9 mouse cellular contexts compared by ENCODE assay signal in genomic region chr12:83213879-83214341, GRCm38 (mm10).
A peak's percentile ranks its signal among the peaks of the same experiment; 100 is the strongest.
DNase-seq lines count a peak whose midpoint lies in the region; ATAC-seq and TF ChIP-seq lines count a peak whose summit lies in the region.
"Had no signal": no experiment of that assay in that cellular context is flagged by ENCODE, and none has a peak within 500 bp of the region (broad histone marks: within the 10 kb centered on the region; RNA-seq: fewer than 3 reads in every experiment).

No protein-coding gene starts in this region.

- no peak for TF ChIP-seq EP300 in lung, postnatal 0 days (IDR thresholded peaks at IDR 0.05)

- no peak for ATAC-seq in kidney, embryonic 14.5 days (ENCODE audit: low FRiP score, low TSS enrichment)
- ATAC-seq in hindbrain, embryonic 16.5 days, result peak; percentile 84
- ATAC-seq in lung, postnatal 0 days, result no peak

- no peak overlapping the region for H3K4me3 ChIP-seq in kidney, embryonic 14.5 days (ENCODE audit: low read length)
- no peak overlapping the region for H3K4me3 ChIP-seq in hindbrain, embryonic 16.5 days (ENCODE audit: low read length)
- no peak overlapping the region for H3K4me3 ChIP-seq in lung, postnatal 0 days (ENCODE audit: low read depth, low read length)

- no peaks in the 10 kb centered on the region for H3K9me3 ChIP-seq in kidney, embryonic 14.5 days (ENCODE audit: control insufficient read depth, low read length)
- H3K9me3 ChIP-seq in hindbrain, embryonic 16.5 days (ENCODE audit: control insufficient read depth, low read length), result no peaks in the 10 kb centered on the region
- H3K9me3 ChIP-seq in lung, postnatal 0 days (ENCODE audit: low read length), result no peaks in the 10 kb centered on the region

- TF ChIP-seq CTCF in lung, postnatal 0 days (IDR thresholded peaks at IDR 0.05), result no peak

- H3K36me3 ChIP-seq in kidney, embryonic 14.5 days (ENCODE audit: control insufficient read depth, insufficient read depth, low read length), result no peaks in the 10 kb centered on the region
- H3K36me3 ChIP-seq in hindbrain, embryonic 16.5 days (ENCODE audit: control insufficient read depth, insufficient read depth, low read length), result no peaks in the 10 kb centered on the region
- no peaks in the 10 kb centered on the region for H3K36me3 ChIP-seq in lung, postnatal 0 days (ENCODE audit: insufficient read depth, low read length)

- H3K27me3 ChIP-seq in kidney, embryonic 14.5 days (ENCODE audit: control insufficient read depth, insufficient read depth, low read length), result no peaks in the 10 kb centered on the region
- H3K27me3 ChIP-seq in hindbrain, embryonic 16.5 days (replicated peaks; ENCODE audit: control insufficient read depth, insufficient read depth, low read length), result no peaks in the 10 kb centered on the region
- no peaks in the 10 kb centered on the region for H3K27me3 ChIP-seq in lung, postnatal 0 days (replicated peaks; ENCODE audit: insufficient read depth, low read length)

- no peak for DNase-seq in kidney, postnatal 36 days
- DNase-seq in brain, adult 2 months (ENCODE audit: low read depth, low spot score), result peak; percentile 47
- DNase-seq in cerebellum, adult 9-10 months, result peak; percentile 66
- DNase-seq in T-cell, adult 2 months (ENCODE audit: low spot score), result no peak
- no peak for DNase-seq in lung, postnatal 0 days (ENCODE audit: low spot score)
- DNase-seq in layer of hippocampus, postnatal 25 days (ENCODE audit: extremely low spot score in 1 of 2, low spot score in 1 of 2), result no peak
- DNase-seq: thymus, postnatal 14 days had no signal

- H3K9ac ChIP-seq in kidney, embryonic 14.5 days (ENCODE audit: low read depth, low read length), result peak overlapping the region; percentile 4; the same call in 1 of the 2 replicates
- H3K9ac ChIP-seq in hindbrain, embryonic 16.5 days (ENCODE audit: low read depth, low read length), result no peak overlapping the region
- H3K9ac ChIP-seq in lung, postnatal 0 days (replicated peaks; ENCODE audit: low read depth), result no peak overlapping the region

- H3K27ac ChIP-seq in kidney, embryonic 14.5 days (ENCODE audit: low read depth, low read length), result no peak overlapping the region
- H3K27ac ChIP-seq in hindbrain, embryonic 16.5 days (ENCODE audit: low read depth, low read length), result no peak overlapping the region
- no peak overlapping the region for H3K27ac ChIP-seq in lung, postnatal 0 days (ENCODE audit: low read length)

- H3K4me2 ChIP-seq in kidney, embryonic 14.5 days (replicated peaks; ENCODE audit: low read depth, low read length), result no peak overlapping the region
- H3K4me2 ChIP-seq in hindbrain, embryonic 16.5 days (ENCODE audit: low read length), result no peak overlapping the region
- H3K4me2 ChIP-seq in lung, postnatal 0 days (replicated peaks; ENCODE audit: low read depth, low read length), result no peak overlapping the region

- H3K4me1 ChIP-seq in kidney, embryonic 14.5 days (ENCODE audit: control insufficient read depth, insufficient read depth, low read length), result peaks cover 33% of the 10 kb centered on the region
- peaks cover 12% of the 10 kb centered on the region for H3K4me1 ChIP-seq in hindbrain, embryonic 16.5 days (ENCODE audit: control insufficient read depth, insufficient read depth, low read depth, low read length)
- H3K4me1 ChIP-seq in lung, postnatal 0 days (ENCODE audit: insufficient read depth, low read depth, low read length), result no peaks in the 10 kb centered on the region

- WGBS in kidney, embryonic 14.5 days, result 28% methylated on average over 6 of the region's 6 CpGs
- WGBS in hindbrain, embryonic 16.5 days, result 13% methylated on average over 6 of the region's 6 CpGs
- 46% methylated on average over 6 of the region's 6 CpGs for WGBS in lung, postnatal 0 days

Comparison
In these comparisons a context has a peak if more than half of its experiments do, and no peak if none do; other contexts are left out.
1. DNase-seq: peak in brain, adult 2 months (single experiment) and cerebellum, adult 9-10 months (single experiment); none in kidney, postnatal 36 days (0 of 2), T-cell, adult 2 months (single experiment), lung, postnatal 0 days (single experiment) and layer of hippocampus, postnatal 25 days (0 of 2).